Mouse (Mus musculus): ENCODE data around the gene Tef.
A peak's percentile ranks its signal among the peaks of the same experiment; 100 is the strongest.

Gene Tef

DNA sequence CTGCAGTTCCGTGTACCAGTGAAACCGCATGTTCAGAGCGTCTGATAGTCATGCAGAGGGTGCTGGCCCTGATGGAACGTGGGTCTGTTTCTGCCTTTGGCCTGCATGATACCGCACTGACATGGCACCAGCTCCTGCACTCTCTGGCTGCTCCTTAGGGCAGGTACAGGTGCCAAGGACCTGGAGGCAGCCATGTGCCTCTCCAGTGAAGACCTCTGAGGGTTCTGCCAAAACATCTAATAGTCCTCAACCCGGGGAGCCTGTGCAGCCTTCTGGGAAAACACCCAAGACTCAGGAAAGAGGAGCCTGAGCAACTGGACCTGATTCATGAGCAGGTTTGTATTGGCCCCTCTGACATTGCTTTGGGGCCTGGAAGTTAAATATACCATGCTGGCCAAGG is 4.4 kb upstream of the Tef start:
- ATAC-seq (ENCODE audit: insufficient number of reproducible peaks, low FRiP score, low TSS enrichment), result no peak

DNA sequence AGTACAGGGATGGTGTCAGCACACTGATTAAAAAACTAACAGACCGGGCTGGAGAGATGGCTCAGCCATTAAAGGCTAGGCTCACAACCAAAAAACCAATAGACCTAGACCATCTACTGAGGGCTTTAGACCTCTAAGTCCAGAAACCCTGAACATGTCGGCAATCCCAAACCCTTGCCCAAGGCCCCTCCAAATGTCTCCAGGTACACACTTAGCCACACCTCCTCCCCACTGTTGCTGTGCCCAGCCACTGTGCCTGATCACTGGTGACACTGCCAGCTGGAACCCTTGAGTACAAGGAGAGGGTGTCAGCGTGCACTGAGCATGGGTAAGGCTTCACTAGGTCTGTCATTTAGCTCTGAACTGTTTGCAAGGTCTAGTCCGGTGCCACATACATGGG is 3.8 kb upstream of the Tef start:
- no peak for ATAC-seq (ENCODE audit: insufficient number of reproducible peaks, low FRiP score, low TSS enrichment)

- ATAC-seq (ENCODE audit: insufficient number of reproducible peaks, low FRiP score, low TSS enrichment), result no peak
These were observed 1.8 kb upstream of the Tef start for GRCm38 (mm10) chr15:81800391-81800790.

DNA sequence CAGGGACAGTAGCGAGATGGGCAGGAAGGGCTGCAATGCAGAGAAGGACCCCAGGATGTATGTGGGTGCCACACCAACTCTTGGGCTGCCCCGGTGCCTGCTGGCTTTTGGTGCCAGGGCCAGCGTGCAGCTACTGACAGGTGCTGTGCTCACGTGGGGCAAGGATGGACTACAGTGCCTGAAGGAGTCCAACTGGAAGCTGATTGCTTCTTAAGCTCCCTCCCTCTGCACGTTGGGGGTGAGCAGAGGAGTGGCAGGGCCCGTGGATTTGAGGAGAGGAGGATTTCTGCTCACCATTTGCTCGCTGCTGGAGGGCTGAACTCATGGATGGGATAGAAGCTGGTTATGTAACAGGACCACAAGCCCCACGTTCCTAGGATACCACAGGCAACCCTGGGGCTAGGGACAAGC is 725 bp downstream of the Tef start:
- peak; percentile 68 for ATAC-seq (ENCODE audit: insufficient number of reproducible peaks, low FRiP score, low TSS enrichment)

- no peak for ATAC-seq (ENCODE audit: insufficient number of reproducible peaks, low FRiP score, low TSS enrichment)
These were observed 1.3 kb downstream of the Tef start for GRCm38 (mm10) chr15:81803425-81803951.

DNA sequence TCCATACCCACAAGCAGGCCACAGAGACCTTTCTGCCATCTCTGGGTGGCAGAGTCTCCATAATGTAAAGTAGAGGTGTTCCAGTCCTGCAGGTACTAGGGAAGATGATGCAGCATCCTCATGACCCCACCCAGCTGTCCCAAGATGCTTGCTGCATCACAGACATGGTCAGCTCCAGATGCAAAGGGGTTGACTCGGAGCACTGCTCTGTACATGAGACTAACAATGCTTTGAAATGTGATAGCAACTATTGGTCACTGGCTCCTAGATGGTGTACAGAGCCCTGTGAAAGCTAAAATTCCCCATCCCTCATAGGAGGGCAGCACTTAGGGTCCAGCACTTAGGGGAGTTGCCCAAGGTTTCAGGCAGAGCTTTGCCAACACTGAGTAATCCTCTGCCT is 2.0 kb downstream of the Tef start:
- no peak for ATAC-seq (ENCODE audit: insufficient number of reproducible peaks, low FRiP score, low TSS enrichment)

GRCm38 (mm10) chr15:81804883-81805282 is 2.7 kb downstream of the Tef start:
- ATAC-seq (ENCODE audit: insufficient number of reproducible peaks, low FRiP score, low TSS enrichment), result no peak

DNA sequence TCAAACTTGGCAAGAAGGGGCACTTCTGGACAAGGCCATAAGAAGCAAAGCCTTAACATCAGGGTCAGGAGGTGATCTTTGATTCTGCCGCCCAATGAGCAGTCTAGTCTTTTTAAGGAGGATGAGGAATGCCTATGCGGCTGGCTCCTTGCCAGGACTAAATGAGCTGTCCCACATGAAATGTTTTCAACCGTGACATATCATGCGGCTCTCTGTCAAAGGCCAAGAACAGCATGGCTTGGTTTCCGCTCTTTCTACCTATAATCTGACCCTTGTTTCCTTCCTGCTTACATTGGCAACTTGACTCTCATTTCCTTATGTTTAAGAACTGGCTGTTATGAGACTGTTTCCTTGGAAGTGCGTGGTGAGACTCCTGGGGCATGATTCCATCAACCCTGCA is 3.4 kb downstream of the Tef start:
- no peak for ATAC-seq (ENCODE audit: insufficient number of reproducible peaks, low FRiP score, low TSS enrichment)

DNA sequence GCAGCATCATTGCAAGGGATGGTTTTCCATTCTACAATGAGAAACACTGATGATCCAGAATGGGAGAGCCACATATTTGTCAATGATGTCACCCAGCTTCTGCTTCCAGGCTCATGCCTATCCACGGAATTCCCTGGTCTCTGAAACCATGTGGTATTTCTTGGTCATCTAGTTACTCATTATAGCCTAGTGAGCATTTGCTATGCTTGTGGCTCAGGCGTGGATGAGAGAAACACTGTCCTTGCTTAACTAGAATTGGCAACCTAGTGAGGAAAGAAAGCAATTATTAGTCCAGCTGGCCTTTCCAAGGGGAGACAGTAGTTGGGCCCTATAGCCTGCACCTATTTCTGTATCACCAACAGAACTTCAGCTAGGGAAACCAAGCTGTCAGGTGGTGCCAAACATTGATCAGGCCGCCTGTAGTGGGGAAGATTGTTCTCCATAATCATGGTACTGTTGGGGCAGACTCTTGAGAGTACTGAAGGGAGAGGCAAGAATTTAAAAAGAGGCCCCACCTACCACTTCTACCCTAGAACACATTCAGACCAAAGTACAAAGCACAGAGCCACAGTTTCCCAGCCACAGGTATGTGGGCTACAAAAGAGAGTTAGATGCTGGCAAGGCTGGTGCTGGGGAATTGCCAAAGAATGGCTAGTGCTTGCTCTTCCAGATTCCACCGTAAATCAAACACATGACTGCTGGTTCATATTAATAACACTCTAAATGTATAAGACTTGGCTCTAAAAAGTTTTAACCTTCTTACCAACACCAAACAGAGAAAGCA is 4.6 kb downstream of the Tef start:
- no peak for ATAC-seq (ENCODE audit: insufficient number of reproducible peaks, low FRiP score, low TSS enrichment)

GRCm38 (mm10) chr15:81808799-81809198 is 6.6 kb downstream of the Tef start:
- no peak for ATAC-seq (ENCODE audit: insufficient number of reproducible peaks, low FRiP score, low TSS enrichment)

DNA sequence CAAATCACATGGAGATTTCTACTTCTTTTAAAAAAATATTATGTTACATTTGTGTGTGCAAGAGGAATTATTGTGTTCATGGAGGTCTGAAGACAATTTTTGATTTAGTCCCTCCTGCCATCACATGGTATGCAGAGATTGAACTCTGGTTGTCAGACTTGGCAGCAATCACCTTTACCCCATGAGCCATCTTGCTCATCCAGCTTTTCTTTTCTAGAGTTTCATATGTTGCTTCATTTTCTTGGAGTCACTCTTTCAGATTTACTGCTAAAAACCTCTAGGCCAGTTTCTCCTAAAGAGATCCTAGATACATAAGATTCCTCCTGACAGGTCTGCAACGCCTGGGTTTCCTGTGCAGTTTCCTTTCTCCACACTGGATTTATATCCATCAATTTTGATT is 7.3 kb downstream of the Tef start:
- ATAC-seq (ENCODE audit: insufficient number of reproducible peaks, low FRiP score, low TSS enrichment), result no peak

DNA sequence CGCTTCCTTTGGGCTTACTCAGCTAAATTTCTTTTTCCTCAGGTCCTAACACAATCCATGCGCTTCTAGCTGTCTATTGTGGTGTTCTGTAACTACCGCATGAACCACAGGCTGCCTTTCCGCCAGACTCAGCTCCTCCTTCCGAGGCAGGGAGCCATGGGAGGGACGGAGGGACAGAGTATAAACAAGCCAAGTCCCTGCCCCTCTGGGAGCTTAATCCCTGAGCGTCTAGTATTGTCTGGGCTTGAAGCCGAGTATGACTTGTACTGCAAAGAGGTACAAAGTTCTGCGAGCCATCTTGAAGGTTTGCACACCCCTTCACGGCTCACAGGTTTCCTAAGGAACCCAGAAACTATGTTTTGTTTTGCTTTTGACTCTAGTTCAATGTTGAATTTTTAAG is 7.9 kb downstream of the Tef start:
- ATAC-seq (ENCODE audit: insufficient number of reproducible peaks, low FRiP score, low TSS enrichment), result peak; percentile 56

GRCm38 (mm10) chr15:81810671-81811598 is 8.7 kb downstream of the Tef start:
- peak; percentile 88 for ATAC-seq (ENCODE audit: insufficient number of reproducible peaks, low FRiP score, low TSS enrichment)

GRCm38 (mm10) chr15:81811599-81811996 is 9.4 kb downstream of the Tef start:
- ATAC-seq (ENCODE audit: insufficient number of reproducible peaks, low FRiP score, low TSS enrichment), result no peak

GRCm38 (mm10) chr15:81812287-81812686 is 10.1 kb downstream of the Tef start:
- ATAC-seq (ENCODE audit: insufficient number of reproducible peaks, low FRiP score, low TSS enrichment), result no peak

GRCm38 (mm10) chr15:81812696-81813631 is 10.7 kb downstream of the Tef start:
- no peak for ATAC-seq (ENCODE audit: insufficient number of reproducible peaks, low FRiP score, low TSS enrichment)

GRCm38 (mm10) chr15:81813986-81814705 is 11.9 kb downstream of the Tef start:
- no peak for ATAC-seq (ENCODE audit: insufficient number of reproducible peaks, low FRiP score, low TSS enrichment)

DNA sequence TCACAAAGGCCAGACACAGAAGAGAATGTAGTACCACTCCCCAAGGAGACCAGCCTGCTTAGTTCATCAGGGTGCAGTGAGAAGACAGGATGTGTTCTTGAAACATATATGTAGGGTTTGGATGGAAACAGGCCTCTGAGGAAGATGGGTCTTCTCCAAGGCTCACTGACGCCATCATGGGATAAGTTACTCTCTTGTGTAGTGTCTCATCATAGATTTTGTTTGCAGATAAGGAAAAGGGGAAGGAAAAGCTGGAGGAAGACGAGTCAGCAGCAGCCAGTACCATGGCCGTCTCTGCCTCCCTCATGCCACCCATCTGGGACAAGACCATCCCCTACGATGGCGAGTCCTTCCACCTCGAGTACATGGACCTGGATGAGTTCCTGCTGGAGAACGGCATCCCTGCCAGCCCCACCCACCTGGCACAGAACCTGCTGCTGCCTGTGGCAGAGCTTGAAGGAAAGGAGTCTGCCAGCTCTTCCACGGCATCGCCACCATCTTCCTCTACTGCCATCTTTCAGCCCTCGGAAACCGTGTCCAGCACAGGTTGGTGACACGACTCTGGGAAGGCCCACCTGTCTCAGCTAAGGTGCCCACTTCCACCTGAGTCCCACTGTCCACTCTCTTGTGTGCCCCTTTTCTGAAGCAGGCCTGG is 12.6 kb downstream of the Tef start:
- ATAC-seq (ENCODE audit: insufficient number of reproducible peaks, low FRiP score, low TSS enrichment), result no peak

DNA sequence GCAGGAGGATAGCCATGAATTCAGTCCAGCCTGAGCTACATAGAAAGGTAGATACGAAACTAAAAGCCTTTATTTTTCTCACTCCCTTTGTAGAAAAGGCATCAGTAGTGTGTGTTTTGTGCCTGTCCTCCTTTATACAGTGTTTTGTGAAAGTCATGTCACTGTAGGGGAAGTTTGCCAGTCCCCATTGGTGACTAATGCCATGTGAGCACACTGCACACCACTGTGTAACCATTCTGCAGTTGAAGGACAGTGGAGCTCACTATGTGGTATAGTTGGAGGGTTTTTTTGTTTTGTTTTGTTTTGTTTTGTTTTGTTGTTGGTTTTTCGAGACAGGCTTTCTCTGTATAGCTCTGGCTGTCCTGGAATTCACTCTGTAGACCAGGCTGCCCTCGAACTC is 16.2 kb downstream of the Tef start:
- no peak for ATAC-seq (ENCODE audit: insufficient number of reproducible peaks, low FRiP score, low TSS enrichment)
